Mouse (Mus musculus) testis, adult 2 months (tissue): ENCODE results near the gene Tmem170. TPM values are rescaled to one million over a fixed set of nuclear protein-coding genes. Genes with fewer than 3 reads are reported as not detected.

ENCODE experiments used
- H3K27ac ChIP-seq: fragments of 200-500 bp; 2 replicates; pipeline ENCODE4 v1.5.1; 2012; ENCODE audit warnings: low read depth, low read length; ENCODE audit not compliant: control insufficient read depth, insufficient read depth
- H3K27me3 ChIP-seq: fragments of 200-500 bp; 2 replicates; pipeline ENCODE4 v1.6.1; 2012; ENCODE audit warnings: mild to moderate bottlenecking, low read length, moderate library complexity; ENCODE audit not compliant: control insufficient read depth, insufficient read depth
- H3K36me3 ChIP-seq: fragments of 200-500 bp; 2 replicates; pipeline ENCODE4 v1.6.1; 2012; ENCODE audit warnings: mild to moderate bottlenecking, low read length; ENCODE audit not compliant: control insufficient read depth, insufficient read depth
- H3K4me1 ChIP-seq: fragments of 200-500 bp; 2 replicates; pipeline ENCODE4 v1.6.1; 2012; ENCODE audit warnings: low read length; ENCODE audit not compliant: control insufficient read depth, insufficient read depth
- H3K4me3 ChIP-seq: fragments of 200-500 bp; 2 replicates; pipeline ENCODE4 v1.5.1; 2012; ENCODE audit warnings: low read depth, mild to moderate bottlenecking, low read length, moderate library complexity, mixed read lengths; ENCODE audit not compliant: control insufficient read depth
- CTCF ChIP-seq: fragments of 200-500 bp; IDR thresholded peaks from 2 replicates; pipeline ENCODE4 v1.5.1; 2012; ENCODE audit warnings: low read depth, mild to moderate bottlenecking, inconsistent platforms, low read length, moderate library complexity; ENCODE audit not compliant: control insufficient read depth, insufficient read depth, insufficient replicate concordance
- POLR2A ChIP-seq: fragments of 200-500 bp; IDR thresholded peaks from 2 replicates; pipeline ENCODE4 v1.6.1; 2012; ENCODE audit warnings: low read depth, mild to moderate bottlenecking, inconsistent platforms, low read length, moderate library complexity; ENCODE audit not compliant: control insufficient read depth
- polyA plus RNA-seq: library from polyadenylated mRNA; depleted of rRNA; stranded (reverse); fragments of >200 nt; gene quantifications from 2 replicates; pipeline ENCODE4 v1.2.3, GENCODE M21; 2012

Gene Tmem170
- polyA plus RNA-seq, 1 experiment, result 9.1 TPM

- H3K27me3 ChIP-seq, result no peaks in the 10 kb centered on the region
- no peaks in the 10 kb centered on the region; the same call in 1 of the 2 replicates for H3K36me3 ChIP-seq
- H3K4me3 ChIP-seq, result peak overlapping the region; percentile 95
- no peak for TF ChIP-seq POLR2A
- H3K4me1 ChIP-seq, result peaks cover 6% of the 10 kb centered on the region
- peak overlapping the region; percentile 97 for H3K27ac ChIP-seq
Observed at GRCm38 (mm10) chr8:111875758-111876157, 792 bp downstream of the Tmem170 start.

GRCm38 (mm10) chr8:111871278-111871677 is 5.3 kb downstream of the Tmem170 start:
- no peaks in the 10 kb centered on the region; the same call in 1 of the 2 replicates for H3K36me3 ChIP-seq

GRCm38 (mm10) chr8:111870379-111870778 is 6.2 kb downstream of the Tmem170 start:
- TF ChIP-seq CTCF (no peak), POLR2A (no peak)
- H3K27ac ChIP-seq, result no peak overlapping the region

More at GRCm38 (mm10) chr8:111871278-111871677, 5.3 kb downstream of the Tmem170 start:
- Histone ChIP-seq H3K27ac (no peak overlapping the region), H3K4me3 (no peak overlapping the region), H3K4me1 (peaks cover 2% of the 10 kb centered on the region), H3K27me3 (no peaks in the 10 kb centered on the region)
- no peak for TF ChIP-seq POLR2A
- no peak for TF ChIP-seq CTCF

GRCm38 (mm10) chr8:111868664-111869063 is 7.9 kb downstream of the Tmem170 start:
- TF ChIP-seq CTCF, result no peak
- TF ChIP-seq POLR2A, result no peak
- peaks cover 2% of the 10 kb centered on the region; the same call in 1 of the 2 replicates for H3K4me1 ChIP-seq

More at GRCm38 (mm10) chr8:111870379-111870778, 6.2 kb downstream of the Tmem170 start:
- Histone ChIP-seq H3K4me1 (peaks cover 2% of the 10 kb centered on the region; the same call in 1 of the 2 replicates), H3K36me3 (no peaks in the 10 kb centered on the region; the same call in 1 of the 2 replicates), H3K27me3 (no peaks in the 10 kb centered on the region), H3K4me3 (no peak overlapping the region)

GRCm38 (mm10) chr8:111865857-111866256 is 10.7 kb downstream of the Tmem170 start:
- Histone ChIP-seq H3K4me3 (peak overlapping the region; percentile 45; the same call in 1 of the 2 replicates), H3K27ac (no peak overlapping the region), H3K36me3 (peaks cover 2% of the 10 kb centered on the region), H3K27me3 (no peaks in the 10 kb centered on the region), H3K4me1 (no peaks in the 10 kb centered on the region)
- TF ChIP-seq POLR2A (no peak), CTCF (no peak)

More at GRCm38 (mm10) chr8:111868664-111869063, 7.9 kb downstream of the Tmem170 start:
- peaks cover 2% of the 10 kb centered on the region for H3K36me3 ChIP-seq
- H3K4me3 ChIP-seq, result no peak overlapping the region
- H3K27me3 ChIP-seq, result no peaks in the 10 kb centered on the region
- H3K27ac ChIP-seq, result no peak overlapping the region

GRCm38 (mm10) chr8:111865130-111865852 is 11.3 kb downstream of the Tmem170 start:
- Histone ChIP-seq H3K4me3 (peak overlapping the region; percentile 65), H3K4me1 (no peaks in the 10 kb centered on the region), H3K27me3 (no peaks in the 10 kb centered on the region), H3K27ac (no peak overlapping the region), H3K36me3 (peaks cover 2% of the 10 kb centered on the region)
- TF ChIP-seq POLR2A (no peak), CTCF (no peak)

GRCm38 (mm10) chr8:111864648-111865047 is 11.9 kb downstream of the Tmem170 start:
- no peak overlapping the region for H3K27ac ChIP-seq
- H3K27me3 ChIP-seq, result no peaks in the 10 kb centered on the region
- H3K4me1 ChIP-seq, result no peaks in the 10 kb centered on the region
- no peak for TF ChIP-seq CTCF
- TF ChIP-seq POLR2A, result no peak
- peaks cover 2% of the 10 kb centered on the region for H3K36me3 ChIP-seq
- H3K4me3 ChIP-seq, result no peak overlapping the region
